Mouse (Mus musculus) ES-Bruce4 (cell line): ENCODE measurements around the gene Slc25a42. TPM values are rescaled to one million over a fixed set of nuclear protein-coding genes. Genes with fewer than 3 reads are reported as not detected.
A peak's percentile ranks its signal among the peaks of the same experiment; 100 is the strongest.

ENCODE experiments used
- H3K27ac ChIP-seq: 2 replicates; pipeline ENCODE4 v1.5.1; 2012; ENCODE audit warnings: low read length, inconsistent platforms; ENCODE audit not compliant: insufficient read depth
- H3K27me3 ChIP-seq: 2 replicates; pipeline ENCODE4 v1.6.1; 2012; ENCODE audit warnings: mild to moderate bottlenecking, low read length, inconsistent platforms; ENCODE audit not compliant: control insufficient read depth, poor library complexity, insufficient read depth, severe bottlenecking
- H3K36me3 ChIP-seq: 2 replicates; pipeline ENCODE4 v1.6.1; 2012; ENCODE audit warnings: inconsistent platforms, mild to moderate bottlenecking, low read length, moderate library complexity; ENCODE audit not compliant: control insufficient read depth, poor library complexity, insufficient read depth, severe bottlenecking
- H3K4me1 ChIP-seq: one replicate; pipeline ENCODE4 v1.8.1; 2011; ENCODE audit warnings: low read length; ENCODE audit not compliant: control insufficient read depth, insufficient read depth
- H3K4me3 ChIP-seq: 2 replicates; pipeline ENCODE4 v1.5.1; 2011; ENCODE audit warnings: low read depth, mild to moderate bottlenecking, low read length
- H3K9ac ChIP-seq: 2 replicates; pipeline ENCODE4 v1.6.1; 2012; ENCODE audit warnings: low read depth, mild to moderate bottlenecking, inconsistent platforms; ENCODE audit not compliant: poor library complexity, severe bottlenecking
- H3K9me3 ChIP-seq: replicated peaks from 2 replicates; pipeline ENCODE4 v1.6.1; 2012; ENCODE audit warnings: mild to moderate bottlenecking, low read length, inconsistent platforms; ENCODE audit not compliant: control insufficient read depth, poor library complexity, insufficient read depth, severe bottlenecking
- CTCF ChIP-seq: IDR thresholded peaks from one replicate; pipeline ENCODE4 v1.8.1; 2011; ENCODE audit warnings: low read depth, low read length
- EP300 ChIP-seq: IDR thresholded peaks from 2 replicates; pipeline ENCODE4 v1.6.1; 2011; ENCODE audit warnings: low read depth, low read length; ENCODE audit not compliant: insufficient read depth
- POLR2A ChIP-seq: IDR thresholded peaks from one replicate; pipeline ENCODE4 v1.8.1; 2011; ENCODE audit warnings: low read length; ENCODE audit not compliant: insufficient read depth
- polyA plus RNA-seq: library from polyadenylated mRNA; stranded (reverse); fragments of >200 nt; gene quantifications from 2 replicates; pipeline ENCODE4 v1.2.4, GENCODE M21; 2011; ENCODE audit warnings: low read depth; ENCODE audit not compliant: missing spikeins, insufficient read depth, insufficient read length

Slc25a42 gene
- polyA plus RNA-seq, 1 experiment = 7.8 TPM

DNA sequence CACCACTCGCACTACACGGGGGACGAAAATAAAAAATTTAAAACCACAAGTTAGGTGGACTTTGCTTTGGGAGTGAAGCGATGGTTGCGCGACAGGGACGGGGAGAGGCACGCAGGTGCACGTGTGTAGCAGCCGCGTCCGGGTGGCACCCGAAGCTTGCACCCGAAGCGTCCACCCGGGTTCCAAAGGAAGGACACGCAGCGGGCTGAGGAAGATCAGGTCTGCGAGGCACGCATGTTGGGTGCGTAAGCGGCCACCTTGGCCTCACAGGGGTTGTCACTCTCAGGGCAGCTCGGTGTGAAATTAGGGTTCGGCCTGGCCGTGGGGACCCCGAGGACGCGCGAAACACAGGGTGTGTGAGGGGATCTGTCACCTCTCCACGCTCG is 386 bp downstream of the Slc25a42 start:
- H3K36me3 ChIP-seq = no peaks in the 10 kb centered on the region
- H3K27ac ChIP-seq = no peak overlapping the region
- H3K4me3 ChIP-seq = peak overlapping the region; percentile 69
- TF ChIP-seq EP300 (no peak), POLR2A (no peak), CTCF (no peak)
- no peaks in the 10 kb centered on the region for H3K9me3 ChIP-seq
- no peaks in the 10 kb centered on the region for H3K27me3 ChIP-seq
- H3K4me1 ChIP-seq = no peaks in the 10 kb centered on the region
- peak overlapping the region; percentile 52 for H3K9ac ChIP-seq

DNA sequence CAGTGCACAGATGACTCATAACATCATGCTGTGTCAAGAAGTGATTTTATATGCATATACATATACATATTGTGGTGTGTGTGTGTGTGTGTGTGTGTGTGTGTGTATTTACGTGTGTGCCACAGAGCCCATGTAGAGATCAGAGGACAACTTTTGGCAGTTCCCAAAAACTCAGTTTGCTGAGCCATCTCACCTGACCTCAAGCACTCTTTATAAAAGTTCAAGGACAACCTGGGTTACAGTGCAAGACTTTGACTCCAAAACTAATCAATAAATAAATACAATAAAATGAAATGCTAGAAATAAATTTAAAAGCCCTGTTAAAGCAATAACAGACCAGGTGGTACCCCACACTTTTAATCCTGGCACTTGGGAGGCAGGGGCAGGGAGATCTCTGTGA is 830 bp downstream of the Slc25a42 start:
- H3K4me1 ChIP-seq = no peaks in the 10 kb centered on the region
- no peaks in the 10 kb centered on the region for H3K9me3 ChIP-seq
- TF ChIP-seq CTCF = no peak
- peak overlapping the region; percentile 52 for H3K9ac ChIP-seq
- H3K4me3 ChIP-seq = peak overlapping the region; percentile 69
- H3K27me3 ChIP-seq = no peaks in the 10 kb centered on the region
- H3K36me3 ChIP-seq = no peaks in the 10 kb centered on the region
- no peak overlapping the region for H3K27ac ChIP-seq

DNA sequence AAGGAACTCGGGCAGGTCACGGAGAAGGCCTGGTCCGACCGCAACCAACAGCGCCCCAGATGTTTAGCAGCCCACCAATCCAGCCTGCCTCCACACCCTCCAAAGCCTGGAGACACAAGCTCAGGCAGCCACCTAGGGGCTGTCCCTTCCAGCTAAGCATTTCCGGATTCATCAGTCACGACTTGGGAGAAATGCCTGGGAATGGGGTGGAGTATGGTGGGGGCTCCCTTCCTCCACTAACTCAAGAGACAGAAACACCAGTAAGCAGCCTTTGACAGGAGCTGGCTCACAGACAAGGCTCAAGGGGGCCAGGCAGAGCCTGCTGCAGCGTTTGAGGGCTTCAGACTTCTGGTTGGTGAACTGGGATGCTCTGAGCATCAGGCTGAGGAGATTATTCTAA is 1.6 kb downstream of the Slc25a42 start:
- no peaks in the 10 kb centered on the region for H3K36me3 ChIP-seq
- H3K9me3 ChIP-seq = no peaks in the 10 kb centered on the region
- H3K9ac ChIP-seq = no peak overlapping the region
- no peak overlapping the region for H3K27ac ChIP-seq
- no peak overlapping the region for H3K4me3 ChIP-seq
- no peaks in the 10 kb centered on the region for H3K27me3 ChIP-seq
- no peak for TF ChIP-seq CTCF
- no peak for TF ChIP-seq EP300
- TF ChIP-seq POLR2A = no peak
- H3K4me1 ChIP-seq = no peaks in the 10 kb centered on the region

DNA sequence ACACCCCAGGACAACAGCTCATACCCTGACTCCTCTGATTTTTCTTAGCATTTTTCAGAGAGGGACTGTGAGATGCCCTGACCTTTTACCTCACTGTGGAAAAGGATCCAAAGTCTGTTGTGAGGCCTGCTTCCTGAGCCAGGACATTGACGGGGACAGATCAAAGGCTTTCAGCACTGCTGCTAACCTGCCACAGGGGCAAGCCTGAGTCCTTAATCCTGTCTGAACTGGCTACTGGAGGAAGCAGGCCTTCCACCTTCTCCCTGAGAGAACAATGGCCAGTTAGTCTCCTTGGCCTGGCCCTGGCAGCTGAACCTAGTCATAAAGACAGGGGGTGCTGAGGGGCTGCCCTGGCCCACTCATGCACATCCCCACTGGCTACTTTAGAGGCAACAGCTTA is 4.0 kb downstream of the Slc25a42 start:
- Histone ChIP-seq H3K9me3 (no peaks in the 10 kb centered on the region), H3K9ac (no peak overlapping the region), H3K4me3 (no peak overlapping the region), H3K27ac (no peak overlapping the region), H3K27me3 (no peaks in the 10 kb centered on the region), H3K36me3 (no peaks in the 10 kb centered on the region), H3K4me1 (no peaks in the 10 kb centered on the region)
- TF ChIP-seq CTCF = no peak
- TF ChIP-seq EP300 = no peak
- no peak for TF ChIP-seq POLR2A

DNA sequence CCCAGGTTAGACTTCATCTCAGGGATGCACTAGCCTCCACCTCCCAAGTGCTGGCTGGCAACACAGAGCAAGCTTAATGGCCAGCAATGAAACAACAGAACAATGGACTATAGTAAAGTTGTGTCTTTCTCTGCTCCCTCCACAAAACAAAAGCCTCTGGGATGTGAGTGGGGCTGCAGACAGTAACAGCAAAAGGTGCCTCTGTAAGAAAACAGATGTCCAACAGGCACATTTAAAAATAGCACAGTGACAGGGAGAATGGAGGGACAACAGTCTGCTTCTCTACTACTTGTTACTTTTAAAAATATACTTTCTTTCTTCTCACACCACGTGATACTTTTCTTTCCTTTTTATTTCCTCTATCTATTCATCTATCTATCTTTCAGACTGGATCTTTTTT is 7.3 kb downstream of the Slc25a42 start:
- no peak for TF ChIP-seq POLR2A
- TF ChIP-seq EP300 = no peak
- TF ChIP-seq CTCF = no peak
- Histone ChIP-seq H3K4me3 (no peak overlapping the region), H3K9me3 (no peaks in the 10 kb centered on the region), H3K36me3 (no peaks in the 10 kb centered on the region), H3K4me1 (no peaks in the 10 kb centered on the region), H3K9ac (no peak overlapping the region), H3K27ac (no peak overlapping the region), H3K27me3 (no peaks in the 10 kb centered on the region)

DNA sequence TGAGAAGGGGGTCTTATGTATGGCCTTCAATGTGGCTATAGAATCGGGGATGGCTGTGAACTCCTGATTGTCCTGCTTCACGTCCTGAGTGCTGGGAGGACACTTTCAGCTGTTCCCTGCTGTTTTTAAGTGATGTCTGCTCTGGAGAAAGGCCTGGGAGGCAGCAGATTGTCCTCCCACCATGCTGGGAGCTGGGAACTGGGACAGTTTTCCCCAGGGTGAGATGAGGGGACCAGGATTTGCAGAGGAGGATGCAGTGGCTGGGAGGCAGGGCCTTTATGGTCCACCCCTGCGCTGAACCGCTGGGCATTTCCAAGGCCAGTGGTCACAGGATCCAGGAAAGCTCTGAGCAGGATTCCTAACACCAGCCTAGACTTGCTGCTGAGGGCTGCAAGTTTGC is 9.0 kb downstream of the Slc25a42 start:
- Histone ChIP-seq H3K4me3 (no peak overlapping the region), H3K9me3 (no peaks in the 10 kb centered on the region)
- TF ChIP-seq EP300 (no peak), POLR2A (no peak), CTCF (no peak)

DNA sequence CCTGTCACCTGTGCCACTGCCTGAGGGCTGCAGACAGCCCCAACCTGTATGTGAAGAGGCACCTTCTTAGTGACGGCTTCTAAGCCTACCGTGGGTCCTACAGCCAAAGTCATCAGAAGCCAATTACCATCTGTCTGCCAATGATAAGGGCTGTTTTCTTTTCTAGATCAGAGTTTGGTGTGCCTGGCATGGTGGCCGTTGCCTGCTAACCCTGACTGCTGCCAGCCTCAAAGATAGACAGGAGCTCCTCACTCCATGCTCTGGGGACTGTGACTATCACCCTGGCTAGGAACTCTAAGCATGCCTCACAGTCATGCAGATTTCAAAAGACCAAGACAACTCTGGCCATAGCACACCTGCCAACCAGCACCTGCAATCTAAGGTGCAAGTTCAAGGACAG is 10.7 kb downstream of the Slc25a42 start:
- H3K9ac ChIP-seq = no peak overlapping the region
- TF ChIP-seq CTCF (no peak), POLR2A (no peak), EP300 (no peak)
- H3K27ac ChIP-seq = no peak overlapping the region
- H3K4me3 ChIP-seq = no peak overlapping the region
- H3K4me1 ChIP-seq = no peaks in the 10 kb centered on the region
- no peaks in the 10 kb centered on the region for H3K36me3 ChIP-seq
- H3K9me3 ChIP-seq = no peaks in the 10 kb centered on the region
- no peaks in the 10 kb centered on the region for H3K27me3 ChIP-seq

More for the DNA sequence above, 9.0 kb downstream of the Slc25a42 start:
- Histone ChIP-seq H3K27ac (no peak overlapping the region), H3K36me3 (no peaks in the 10 kb centered on the region), H3K4me1 (no peaks in the 10 kb centered on the region), H3K9ac (no peak overlapping the region), H3K27me3 (no peaks in the 10 kb centered on the region)
